Mouse (Mus musculus) common myeloid progenitor, adult 5-6 weeks (primary cell): Measurements from ENCODE around the gene Acaa1b. TPM values are rescaled to one million over a fixed set of nuclear protein-coding genes. Genes with fewer than 3 reads are reported as not detected.

ENCODE experiments used
- total RNA-seq: library from RNA; stranded (forward); fragments of 200-1000, 187-1606 nt; gene quantifications from 2 replicates; pipeline ENCODE4 v1.2.3, GENCODE M21; 2017

Gene Acaa1b
- total RNA-seq, 1 experiment from 2014 or later = not detected

Other genes with a start within 250 kb of the Acaa1b start
- 6.3 and 7.8 TPM in 2 replicates for gene Ctdspl, start 230.6 kb downstream of the Acaa1b start, total RNA-seq
- 33.9 and 36.3 TPM in 2 replicates for gene Vill, start 104.3 kb downstream of the Acaa1b start, total RNA-seq
- not detected in 2 replicates for gene Plcd1, start 63.6 kb downstream of the Acaa1b start, total RNA-seq
- gene Dlec1, start 54.6 kb downstream of the Acaa1b start, total RNA-seq = not detected in 2 replicates
- not detected in 2 replicates for gene Gm47289, start 2.1 kb upstream of the Acaa1b start, total RNA-seq
- not detected in 2 replicates for gene Slc22a13, start 52.0 kb upstream of the Acaa1b start, total RNA-seq
- gene Oxsr1, start 165.3 kb upstream of the Acaa1b start, total RNA-seq = 35.4 and 35.5 TPM in 2 replicates
- 20.1 and 23.1 TPM in 2 replicates for gene Acaa1a, start 182.6 kb upstream of the Acaa1b start, total RNA-seq
- 13.9 and 18.7 TPM in 2 replicates for gene Myd88, start 184.3 kb upstream of the Acaa1b start, total RNA-seq
- 5.3 TPM in 2 replicates for gene Xylb, start 200.3 kb upstream of the Acaa1b start, total RNA-seq
- gene Slc22a14, start 208.5 kb upstream of the Acaa1b start, total RNA-seq = not detected in 2 replicates
- gene Acvr2b, start 245.0 kb upstream of the Acaa1b start, total RNA-seq = 1.3 and 1.6 TPM in 2 replicates